Mouse (Mus musculus): ENCODE measurements around the gene Brap. TPM values are rescaled to one million over a fixed set of nuclear protein-coding genes. Genes with fewer than 3 reads are reported as not detected.

Brap gene
- polyA plus RNA-seq, 1 experiment = 40.9 TPM

- Histone ChIP-seq H3K36me3 (ENCODE audit: control insufficient read depth, insufficient read depth) (no peaks in the 10 kb centered on the region), H3K4me2 (ENCODE audit: low read depth) (no peak overlapping the region), H3K27me3 (ENCODE audit: control insufficient read depth, insufficient read depth, insufficient read length) (no peaks in the 10 kb centered on the region), H3ac (ENCODE audit: control insufficient read depth, insufficient read length) (no peak overlapping the region), H3K79me2 (ENCODE audit: control insufficient read depth, insufficient read depth) (no peaks in the 10 kb centered on the region), H3K4me3 (no peak overlapping the region)
- TF ChIP-seq MYOD1 (IDR thresholded peaks at IDR 0.05; ENCODE audit: control insufficient read depth in 1 of 3, insufficient read length in 2 of 3, low read depth in 2 of 3) (peak in 2 of 3 experiments; percentile 14 to 62), USF1 (IDR thresholded peaks at IDR 0.05; ENCODE audit: low read depth) (no peak), POLR2A (IDR thresholded peaks at IDR 0.05; ENCODE audit: insufficient read length, low read depth) (no peak), E2F4 (IDR thresholded peaks at IDR 0.05; ENCODE audit: insufficient read depth) (no peak), CEBPB (IDR thresholded peaks at IDR 0.05; ENCODE audit: insufficient read depth, poor library complexity, severe bottlenecking) (no peak), MYOG (IDR thresholded peaks at IDR 0.05; ENCODE audit: control insufficient read depth in 1 of 3, insufficient read depth in 1 of 3, insufficient read length in 2 of 3, low read depth in 2 of 3) (peak in 1 of 3 experiments; percentile 60), TCF3 (IDR thresholded peaks at IDR 0.05; ENCODE audit: insufficient read length, low read depth) (no peak), POLR2AphosphoS2 (IDR thresholded peaks at IDR 0.05; ENCODE audit: insufficient read length, low read depth) (no peak), TCF12 (IDR thresholded peaks at IDR 0.05; ENCODE audit: insufficient read depth, poor library complexity, severe bottlenecking) (no peak)
Measured at GRCm38 (mm10) chr5:121634668-121635067, 25.7 kb upstream of the Brap start.

DNA sequence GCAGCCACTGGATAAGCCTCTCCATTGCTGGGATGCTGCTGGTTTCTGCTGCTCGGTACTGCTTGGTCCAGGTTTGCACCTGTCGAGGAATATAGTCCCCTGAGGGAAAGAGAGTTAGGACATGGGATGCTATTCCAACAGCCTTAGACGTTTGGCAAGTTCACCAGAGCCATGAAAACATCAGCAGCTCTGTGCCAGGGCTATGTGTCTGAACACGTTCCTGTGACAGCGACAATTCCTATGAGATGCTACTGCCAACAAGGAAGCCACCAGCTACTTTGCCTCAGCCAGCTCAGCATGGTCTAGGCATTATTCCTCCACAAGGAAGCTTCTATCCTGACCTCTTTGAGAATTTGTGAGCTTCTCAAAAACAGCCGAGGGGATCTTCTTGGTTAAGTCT lies 23.1 kb upstream of the Brap start:
- no peaks in the 10 kb centered on the region for H3K79me2 ChIP-seq (ENCODE audit: control insufficient read depth, insufficient read depth)
- no peak for TF ChIP-seq USF1 (IDR thresholded peaks at IDR 0.05; ENCODE audit: low read depth)
- no peak for TF ChIP-seq E2F4 (IDR thresholded peaks at IDR 0.05; ENCODE audit: insufficient read depth)
- TF ChIP-seq POLR2A (IDR thresholded peaks at IDR 0.05; ENCODE audit: insufficient read length, low read depth) = no peak
- TF ChIP-seq SRF (IDR thresholded peaks at IDR 0.05; ENCODE audit: control insufficient read depth, insufficient read length, low read depth) = no peak
- no peak for TF ChIP-seq CEBPB (IDR thresholded peaks at IDR 0.05; ENCODE audit: insufficient read depth, poor library complexity, severe bottlenecking)
- no peak for TF ChIP-seq TCF12 (IDR thresholded peaks at IDR 0.05; ENCODE audit: insufficient read depth, poor library complexity, severe bottlenecking)
- TF ChIP-seq POLR2AphosphoS2 (IDR thresholded peaks at IDR 0.05; ENCODE audit: insufficient read length, low read depth) = no peak
- TF ChIP-seq MAX (IDR thresholded peaks at IDR 0.05; ENCODE audit: low read depth) = no peak
- no peak for TF ChIP-seq REST (IDR thresholded peaks at IDR 0.05; ENCODE audit: insufficient read depth, insufficient read length)
- TF ChIP-seq MYOG (IDR thresholded peaks at IDR 0.05; ENCODE audit: control insufficient read depth in 1 of 3, insufficient read depth in 1 of 3, insufficient read length in 2 of 3, low read depth in 2 of 3) = no peak
- no peak for TF ChIP-seq TCF3 (IDR thresholded peaks at IDR 0.05; ENCODE audit: insufficient read length, low read depth)
- TF ChIP-seq MYOD1 (IDR thresholded peaks at IDR 0.05; ENCODE audit: control insufficient read depth in 1 of 3, insufficient read length in 2 of 3, low read depth in 2 of 3) = no peak
- H3K4me3 ChIP-seq = no peak overlapping the region
- H3K4me2 ChIP-seq (ENCODE audit: low read depth) = no peak overlapping the region
- H3K27me3 ChIP-seq (ENCODE audit: control insufficient read depth, insufficient read depth, insufficient read length) = no peaks in the 10 kb centered on the region
- H3K36me3 ChIP-seq (ENCODE audit: control insufficient read depth, insufficient read depth) = no peaks in the 10 kb centered on the region
- H3ac ChIP-seq (ENCODE audit: control insufficient read depth, insufficient read length) = no peak overlapping the region

- Histone ChIP-seq H3K27me3 (ENCODE audit: control insufficient read depth, insufficient read depth, insufficient read length) (no peaks in the 10 kb centered on the region), H3K4me2 (ENCODE audit: low read depth) (no peak overlapping the region), H3ac (ENCODE audit: control insufficient read depth, insufficient read length) (no peak overlapping the region), H3K36me3 (ENCODE audit: control insufficient read depth, insufficient read depth) (no peaks in the 10 kb centered on the region), H3K79me2 (ENCODE audit: control insufficient read depth, insufficient read depth) (no peaks in the 10 kb centered on the region), H3K4me3 (no peak overlapping the region)
- TF ChIP-seq TCF12 (IDR thresholded peaks at IDR 0.05; ENCODE audit: insufficient read depth, poor library complexity, severe bottlenecking) (no peak), POLR2AphosphoS2 (IDR thresholded peaks at IDR 0.05; ENCODE audit: insufficient read length, low read depth) (no peak), SRF (IDR thresholded peaks at IDR 0.05; ENCODE audit: control insufficient read depth, insufficient read length, low read depth) (no peak), E2F4 (IDR thresholded peaks at IDR 0.05; ENCODE audit: insufficient read depth) (no peak), POLR2A (IDR thresholded peaks at IDR 0.05; ENCODE audit: insufficient read length, low read depth) (no peak), MYOG (IDR thresholded peaks at IDR 0.05; ENCODE audit: control insufficient read depth in 1 of 3, insufficient read depth in 1 of 3, insufficient read length in 2 of 3, low read depth in 2 of 3) (no peak), REST (IDR thresholded peaks at IDR 0.05; ENCODE audit: insufficient read depth, insufficient read length) (no peak), USF1 (IDR thresholded peaks at IDR 0.05; ENCODE audit: low read depth) (no peak), MAX (IDR thresholded peaks at IDR 0.05; ENCODE audit: low read depth) (no peak), MYOD1 (IDR thresholded peaks at IDR 0.05; ENCODE audit: control insufficient read depth in 1 of 3, insufficient read length in 2 of 3, low read depth in 2 of 3) (no peak), CEBPB (IDR thresholded peaks at IDR 0.05; ENCODE audit: insufficient read depth, poor library complexity, severe bottlenecking) (no peak), TCF3 (IDR thresholded peaks at IDR 0.05; ENCODE audit: insufficient read length, low read depth) (no peak)
Measured at GRCm38 (mm10) chr5:121639601-121640000, 20.8 kb upstream of the Brap start.

DNA sequence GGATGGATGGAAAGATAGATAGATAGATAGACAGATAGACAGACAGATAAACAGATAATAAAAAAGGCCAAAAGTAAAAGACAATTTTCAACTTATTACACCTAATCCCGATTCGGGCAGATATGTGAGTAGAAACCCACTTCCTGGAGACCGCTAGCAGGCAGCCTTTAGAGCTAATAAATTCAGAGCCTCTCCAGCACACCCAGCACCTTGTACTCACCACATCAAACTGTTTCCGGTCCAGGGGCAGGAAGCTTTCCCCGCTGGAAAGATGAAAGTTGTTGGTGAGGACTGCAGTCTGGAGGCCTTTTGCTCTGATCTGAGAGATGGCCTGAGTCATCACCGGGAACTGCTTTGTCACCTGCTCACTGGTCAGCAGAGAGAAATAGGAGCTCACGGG lies 11.2 kb upstream of the Brap start:
- TF ChIP-seq MYOD1 (IDR thresholded peaks at IDR 0.05; ENCODE audit: control insufficient read depth in 1 of 3, insufficient read length in 2 of 3, low read depth in 2 of 3) (no peak), TCF12 (IDR thresholded peaks at IDR 0.05; ENCODE audit: insufficient read depth, poor library complexity, severe bottlenecking) (no peak), MAX (IDR thresholded peaks at IDR 0.05; ENCODE audit: low read depth) (no peak), E2F4 (IDR thresholded peaks at IDR 0.05; ENCODE audit: insufficient read depth) (no peak), CEBPB (IDR thresholded peaks at IDR 0.05; ENCODE audit: insufficient read depth, poor library complexity, severe bottlenecking) (no peak), POLR2AphosphoS2 (IDR thresholded peaks at IDR 0.05; ENCODE audit: insufficient read length, low read depth) (no peak), USF1 (IDR thresholded peaks at IDR 0.05; ENCODE audit: low read depth) (no peak), SRF (IDR thresholded peaks at IDR 0.05; ENCODE audit: control insufficient read depth, insufficient read length, low read depth) (no peak), POLR2A (IDR thresholded peaks at IDR 0.05; ENCODE audit: insufficient read length, low read depth) (no peak), TCF3 (IDR thresholded peaks at IDR 0.05; ENCODE audit: insufficient read length, low read depth) (no peak), MYOG (IDR thresholded peaks at IDR 0.05; ENCODE audit: control insufficient read depth in 1 of 3, insufficient read depth in 1 of 3, insufficient read length in 2 of 3, low read depth in 2 of 3) (no peak)
- Histone ChIP-seq H3K27me3 (ENCODE audit: control insufficient read depth, insufficient read depth, insufficient read length) (no peaks in the 10 kb centered on the region), H3K79me2 (ENCODE audit: control insufficient read depth, insufficient read depth) (no peaks in the 10 kb centered on the region), H3K36me3 (ENCODE audit: control insufficient read depth, insufficient read depth) (no peaks in the 10 kb centered on the region), H3K4me3 (no peak overlapping the region), H3K4me2 (ENCODE audit: low read depth) (peak overlapping the region; percentile 6), H3ac (ENCODE audit: control insufficient read depth, insufficient read length) (no peak overlapping the region)

Measured in myocyte (in vitro differentiated cells).